Mouse (Mus musculus): Measurements from ENCODE around the gene 4930568D16Rik. TPM values are rescaled to one million over a fixed set of nuclear protein-coding genes. Genes with fewer than 3 reads are reported as not detected.

The 4930568D16Rik gene
- polyA plus RNA-seq, 1 experiment from 2014 or later = not detected

- ATAC-seq (ENCODE audit: low FRiP score) (no peak), DNase-seq (ENCODE audit: low spot score) (no peak)
- Histone ChIP-seq H3K4me2 (replicated peaks; ENCODE audit: low read depth, low read length) (no peak overlapping the region), H3K9ac (ENCODE audit: low read depth, low read length) (no peak overlapping the region), H3K4me3 (ENCODE audit: low read depth, low read length) (no peak overlapping the region), H3K36me3 (ENCODE audit: control insufficient read depth, insufficient read depth, low read length) (no peaks in the 10 kb centered on the region), H3K27ac (ENCODE audit: low read depth, low read length) (no peak overlapping the region), H3K27me3 (ENCODE audit: control insufficient read depth, insufficient read depth, low read length) (no peaks in the 10 kb centered on the region), H3K9me3 (ENCODE audit: control insufficient read depth, low read length) (no peaks in the 10 kb centered on the region), H3K4me1 (replicated peaks; ENCODE audit: control insufficient read depth, insufficient read depth, low read length) (no peaks in the 10 kb centered on the region)
- WGBS = 61% methylated on average over 6 of the region's 6 CpGs
Observed at GRCm38 (mm10) chr2:35377600-35377999, 10.1 kb upstream of the 4930568D16Rik start.

GRCm38 (mm10) chr2:35373003-35373402 lies 5.5 kb upstream of the 4930568D16Rik start:
- DNase-seq (ENCODE audit: low spot score) = peak; percentile 71
- no peak for ATAC-seq (ENCODE audit: low FRiP score)
- Histone ChIP-seq H3K4me2 (replicated peaks; ENCODE audit: low read depth, low read length) (no peak overlapping the region), H3K27ac (ENCODE audit: low read depth, low read length) (no peak overlapping the region), H3K4me3 (ENCODE audit: low read depth, low read length) (no peak overlapping the region), H3K9ac (ENCODE audit: low read depth, low read length) (no peak overlapping the region), H3K4me1 (replicated peaks; ENCODE audit: control insufficient read depth, insufficient read depth, low read length) (no peaks in the 10 kb centered on the region), H3K27me3 (ENCODE audit: control insufficient read depth, insufficient read depth, low read length) (no peaks in the 10 kb centered on the region), H3K36me3 (ENCODE audit: control insufficient read depth, insufficient read depth, low read length) (no peaks in the 10 kb centered on the region), H3K9me3 (ENCODE audit: control insufficient read depth, low read length) (no peaks in the 10 kb centered on the region)
- WGBS = 11% methylated on average over 3 of the region's 3 CpGs

DNA sequence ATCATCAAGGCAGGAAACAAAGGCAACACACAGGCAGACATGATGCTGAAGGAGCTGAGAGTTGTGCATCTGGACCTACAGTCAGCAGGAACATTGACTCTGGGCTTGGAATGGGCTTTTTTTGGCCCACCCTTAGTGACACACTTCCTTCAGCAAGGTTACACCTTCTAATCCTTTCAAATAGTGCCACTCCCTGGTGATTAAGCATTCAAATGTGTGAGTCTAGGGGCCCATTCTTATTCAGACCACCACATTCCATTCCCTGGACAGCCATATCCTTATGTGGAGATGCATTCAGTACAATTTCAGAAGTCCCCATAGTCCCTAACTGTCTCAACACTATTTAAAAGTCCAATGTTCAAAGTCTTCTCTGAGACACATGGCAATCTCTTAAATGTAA lies 3.2 kb upstream of the 4930568D16Rik start:
- ATAC-seq (ENCODE audit: low FRiP score) (no peak), DNase-seq (ENCODE audit: low spot score) (no peak)
- H3K4me3 ChIP-seq (ENCODE audit: low read depth, low read length) = no peak overlapping the region
- H3K4me2 ChIP-seq (replicated peaks; ENCODE audit: low read depth, low read length) = no peak overlapping the region
- H3K9ac ChIP-seq (ENCODE audit: low read depth, low read length) = no peak overlapping the region
- no peaks in the 10 kb centered on the region for H3K9me3 ChIP-seq (ENCODE audit: control insufficient read depth, low read length)
- no peaks in the 10 kb centered on the region for H3K4me1 ChIP-seq (replicated peaks; ENCODE audit: control insufficient read depth, insufficient read depth, low read length)
- no peaks in the 10 kb centered on the region for H3K36me3 ChIP-seq (ENCODE audit: control insufficient read depth, insufficient read depth, low read length)
- no peak overlapping the region for H3K27ac ChIP-seq (ENCODE audit: low read depth, low read length)
- H3K27me3 ChIP-seq (ENCODE audit: control insufficient read depth, insufficient read depth, low read length) = no peaks in the 10 kb centered on the region

DNA sequence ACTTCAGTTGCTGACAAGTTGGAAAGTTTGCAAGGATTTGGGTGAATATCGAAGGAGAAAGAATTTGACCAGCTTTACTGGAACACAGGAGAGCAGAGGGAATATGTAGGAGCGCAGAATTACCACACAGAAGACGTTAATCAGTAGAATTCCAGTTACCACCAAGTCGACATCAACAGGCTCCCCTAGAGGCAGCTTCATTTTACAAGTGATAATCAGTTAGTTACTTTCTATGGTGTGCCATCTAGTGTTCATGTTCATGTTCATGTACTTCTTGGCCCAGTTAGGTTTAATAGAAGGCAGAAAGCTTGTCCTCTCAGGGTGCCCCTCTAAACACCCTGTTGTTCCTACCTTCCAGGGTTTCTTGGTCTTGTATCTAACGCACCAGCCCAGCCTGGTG lies 18.3 kb downstream of the 4930568D16Rik start:
- peak; percentile 11 for DNase-seq (ENCODE audit: low spot score)
- ATAC-seq (ENCODE audit: low FRiP score) = no peak
- Histone ChIP-seq H3K36me3 (ENCODE audit: control insufficient read depth, insufficient read depth, low read length) (no peaks in the 10 kb centered on the region), H3K9me3 (ENCODE audit: control insufficient read depth, low read length) (no peaks in the 10 kb centered on the region), H3K27ac (ENCODE audit: low read depth, low read length) (no peak overlapping the region), H3K4me1 (replicated peaks; ENCODE audit: control insufficient read depth, insufficient read depth, low read length) (no peaks in the 10 kb centered on the region), H3K4me2 (replicated peaks; ENCODE audit: low read depth, low read length) (no peak overlapping the region), H3K4me3 (ENCODE audit: low read depth, low read length) (no peak overlapping the region), H3K9ac (ENCODE audit: low read depth, low read length) (no peak overlapping the region), H3K27me3 (ENCODE audit: control insufficient read depth, insufficient read depth, low read length) (no peaks in the 10 kb centered on the region)
- 64% methylated on average over 5 of the region's 5 CpGs for WGBS

GRCm38 (mm10) chr2:35345984-35346383 lies 21.5 kb downstream of the 4930568D16Rik start:
- Histone ChIP-seq H3K4me3 (ENCODE audit: low read depth, low read length) (no peak overlapping the region), H3K4me2 (replicated peaks; ENCODE audit: low read depth, low read length) (no peak overlapping the region), H3K4me1 (replicated peaks; ENCODE audit: control insufficient read depth, insufficient read depth, low read length) (no peaks in the 10 kb centered on the region), H3K36me3 (ENCODE audit: control insufficient read depth, insufficient read depth, low read length) (no peaks in the 10 kb centered on the region), H3K27me3 (ENCODE audit: control insufficient read depth, insufficient read depth, low read length) (no peaks in the 10 kb centered on the region), H3K27ac (ENCODE audit: low read depth, low read length) (no peak overlapping the region), H3K9ac (ENCODE audit: low read depth, low read length) (no peak overlapping the region), H3K9me3 (ENCODE audit: control insufficient read depth, low read length) (no peaks in the 10 kb centered on the region)
- ATAC-seq (ENCODE audit: low FRiP score) (no peak), DNase-seq (ENCODE audit: low spot score) (no peak)
- WGBS = 78% methylated on average over 2 of the region's 2 CpGs

DNA sequence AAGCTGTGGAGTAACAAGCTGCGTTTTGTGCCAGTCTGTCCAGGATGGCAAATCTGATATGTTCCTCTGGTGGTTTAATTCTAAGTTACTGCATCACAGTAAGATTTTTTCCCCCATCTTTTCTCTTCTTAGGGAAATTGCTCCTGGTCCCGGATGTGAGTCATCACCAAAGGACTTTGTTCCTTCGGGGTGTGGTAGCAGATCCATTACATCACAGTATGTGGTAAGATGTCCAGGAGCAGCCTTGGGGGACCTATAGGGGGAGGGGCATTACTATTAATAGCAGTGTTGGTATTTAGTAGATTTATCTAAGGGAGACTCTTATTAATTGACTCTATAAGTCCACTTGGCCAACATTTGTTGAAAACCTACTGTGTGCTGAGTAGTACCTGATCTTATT lies 24.9 kb downstream of the 4930568D16Rik start:
- DNase-seq (ENCODE audit: low spot score) = no peak
- WGBS = 77% methylated on average over 3 of the region's 3 CpGs
- Histone ChIP-seq H3K36me3 (ENCODE audit: control insufficient read depth, insufficient read depth, low read length) (no peaks in the 10 kb centered on the region), H3K27ac (ENCODE audit: low read depth, low read length) (no peak overlapping the region), H3K9me3 (ENCODE audit: control insufficient read depth, low read length) (no peaks in the 10 kb centered on the region), H3K4me3 (ENCODE audit: low read depth, low read length) (no peak overlapping the region), H3K9ac (ENCODE audit: low read depth, low read length) (no peak overlapping the region), H3K4me1 (replicated peaks; ENCODE audit: control insufficient read depth, insufficient read depth, low read length) (no peaks in the 10 kb centered on the region), H3K4me2 (replicated peaks; ENCODE audit: low read depth, low read length) (no peak overlapping the region), H3K27me3 (ENCODE audit: control insufficient read depth, insufficient read depth, low read length) (no peaks in the 10 kb centered on the region)
- no peak for ATAC-seq (ENCODE audit: low FRiP score)

DNA sequence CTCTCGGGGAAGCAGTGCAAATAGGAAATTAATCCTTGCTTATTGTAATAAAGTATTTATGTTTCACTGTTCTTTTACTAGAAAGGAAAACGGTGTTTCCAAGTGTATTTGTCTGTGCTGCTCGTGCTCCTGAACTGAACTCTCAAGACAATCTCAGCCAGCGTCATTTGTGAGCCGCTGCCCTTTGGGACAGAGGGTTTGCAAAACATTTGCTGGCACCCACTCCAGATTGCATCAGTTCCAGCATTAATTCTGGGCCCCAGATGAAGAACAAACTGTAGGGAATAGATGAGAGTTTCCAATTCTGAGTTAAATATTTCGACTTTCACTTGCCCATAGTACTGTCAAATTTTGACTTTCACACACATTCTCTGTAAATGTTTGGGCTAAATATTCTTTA lies 28.8 kb downstream of the 4930568D16Rik start:
- DNase-seq (ENCODE audit: low spot score) = no peak
- no peak for ATAC-seq (ENCODE audit: low FRiP score)
- H3K4me3 ChIP-seq (ENCODE audit: low read depth, low read length) = no peak overlapping the region
- H3K9ac ChIP-seq (ENCODE audit: low read depth, low read length) = no peak overlapping the region
- no peaks in the 10 kb centered on the region for H3K27me3 ChIP-seq (ENCODE audit: control insufficient read depth, insufficient read depth, low read length)
- H3K36me3 ChIP-seq (ENCODE audit: control insufficient read depth, insufficient read depth, low read length) = no peaks in the 10 kb centered on the region
- H3K9me3 ChIP-seq (ENCODE audit: control insufficient read depth, low read length) = no peaks in the 10 kb centered on the region
- H3K27ac ChIP-seq (ENCODE audit: low read depth, low read length) = no peak overlapping the region
- no peaks in the 10 kb centered on the region for H3K4me1 ChIP-seq (replicated peaks; ENCODE audit: control insufficient read depth, insufficient read depth, low read length)
- WGBS = 87% methylated on average over 6 of the region's 6 CpGs
- H3K4me2 ChIP-seq (replicated peaks; ENCODE audit: low read depth, low read length) = no peak overlapping the region

DNA sequence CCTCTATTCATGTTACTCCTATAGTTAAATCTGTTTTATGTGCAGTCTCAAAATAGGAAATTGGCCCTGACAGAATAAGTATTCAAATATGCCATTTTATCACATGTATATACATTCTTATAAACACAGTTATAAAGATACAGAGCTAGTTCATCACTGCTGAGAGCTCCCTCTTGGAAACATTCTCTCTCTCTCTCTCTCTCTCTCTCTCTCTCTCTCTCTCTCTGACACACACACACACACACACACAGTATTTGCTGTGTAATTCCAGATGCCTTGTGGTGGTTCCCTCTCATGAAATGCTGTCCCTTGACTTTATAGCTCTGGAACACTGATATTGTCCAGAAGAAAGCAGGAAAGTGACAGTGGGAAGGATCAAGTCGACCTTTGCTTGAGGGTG lies 29.5 kb downstream of the 4930568D16Rik start:
- ATAC-seq (ENCODE audit: low FRiP score) = no peak
- Histone ChIP-seq H3K27me3 (ENCODE audit: control insufficient read depth, insufficient read depth, low read length) (no peaks in the 10 kb centered on the region), H3K9me3 (ENCODE audit: control insufficient read depth, low read length) (no peaks in the 10 kb centered on the region), H3K36me3 (ENCODE audit: control insufficient read depth, insufficient read depth, low read length) (no peaks in the 10 kb centered on the region), H3K4me2 (replicated peaks; ENCODE audit: low read depth, low read length) (no peak overlapping the region), H3K9ac (ENCODE audit: low read depth, low read length) (no peak overlapping the region), H3K4me3 (ENCODE audit: low read depth, low read length) (no peak overlapping the region), H3K4me1 (replicated peaks; ENCODE audit: control insufficient read depth, insufficient read depth, low read length) (no peaks in the 10 kb centered on the region), H3K27ac (ENCODE audit: low read depth, low read length) (no peak overlapping the region)
- 76% methylated on average over 1 of the region's 1 CpGs for WGBS
- DNase-seq (ENCODE audit: low spot score) = no peak

- H3K27ac ChIP-seq (ENCODE audit: low read depth, low read length) = 0 out of 2 replicates have a peak overlapping the region, but pooled peaks have one; percentile 30
- DNase-seq (ENCODE audit: low spot score) = no peak
- ATAC-seq (ENCODE audit: low FRiP score) = no peak
Observed at GRCm38 (mm10) chr2:35337419-35337818, 30.1 kb downstream of the 4930568D16Rik start.

More at GRCm38 (mm10) chr2:35337419-35337818, 30.1 kb downstream of the 4930568D16Rik start:
- Histone ChIP-seq H3K9ac (ENCODE audit: low read depth, low read length) (peak overlapping the region; percentile 45; the same call in 1 of the 2 replicates), H3K9me3 (ENCODE audit: control insufficient read depth, low read length) (no peaks in the 10 kb centered on the region), H3K36me3 (ENCODE audit: control insufficient read depth, insufficient read depth, low read length) (no peaks in the 10 kb centered on the region), H3K27me3 (ENCODE audit: control insufficient read depth, insufficient read depth, low read length) (no peaks in the 10 kb centered on the region), H3K4me1 (replicated peaks; ENCODE audit: control insufficient read depth, insufficient read depth, low read length) (no peaks in the 10 kb centered on the region), H3K4me3 (ENCODE audit: low read depth, low read length) (peak overlapping the region; percentile 80), H3K4me2 (replicated peaks; ENCODE audit: low read depth, low read length) (peak overlapping the region; percentile 61)
- WGBS = 47% methylated on average over 10 of the region's 10 CpGs

All from hindbrain, embryonic 11.5 days (tissue).